Mouse (Mus musculus): ENCODE measurements around the gene Parp6. TPM values are rescaled to one million over a fixed set of nuclear protein-coding genes. Genes with fewer than 3 reads are reported as not detected.

Parp6 gene
- 10 to 100 TPM; 22.2 to 24.0 TPM for total RNA-seq (2021)
- long read RNA-seq, experiment 1, partial matches to known transcripts, result 0 of 22 reads
- long read RNA-seq, experiment 1, other reads (novel, unspliced or antisense), result 22 of 22 reads
- long read RNA-seq, experiment 2, partial matches to known transcripts, result 4 of 28 reads
- long read RNA-seq, experiment 2, other reads (novel, unspliced or antisense), result 21 of 28 reads

GRCm38 (mm10) chr9:59616622-59617306 is at the start of gene Parp6:
Parp6 (plus strand) TSS chr9:59617284.
- peak; percentile 100 for DNase-seq (ENCODE audit: low spot score in 2 of 2)

DNA sequence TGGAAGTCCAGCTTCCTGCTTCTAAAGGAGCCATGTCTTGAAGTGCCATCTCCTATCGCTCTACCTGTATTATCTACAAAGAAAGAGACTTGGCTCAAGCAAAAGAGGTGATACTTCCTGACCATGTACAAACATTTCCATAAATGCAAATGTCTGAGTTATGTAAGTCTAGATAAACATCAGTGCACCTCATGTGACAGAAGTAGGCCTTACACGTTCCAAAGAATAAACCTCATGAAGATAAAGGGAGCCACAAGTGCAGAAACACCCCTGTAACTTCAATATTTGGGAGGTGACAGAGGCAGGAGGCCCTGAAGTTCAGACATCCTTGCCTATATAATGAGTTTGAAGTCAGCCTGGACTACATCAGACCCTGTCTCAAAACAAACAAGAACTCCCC is 45.2 kb upstream of the Parp6 start:
- no peak for DNase-seq (ENCODE audit: low spot score in 2 of 2)

- no peak for DNase-seq (ENCODE audit: low spot score in 2 of 2)
Observed at GRCm38 (mm10) chr9:59577401-59577800, 39.7 kb upstream of the Parp6 start.

DNA sequence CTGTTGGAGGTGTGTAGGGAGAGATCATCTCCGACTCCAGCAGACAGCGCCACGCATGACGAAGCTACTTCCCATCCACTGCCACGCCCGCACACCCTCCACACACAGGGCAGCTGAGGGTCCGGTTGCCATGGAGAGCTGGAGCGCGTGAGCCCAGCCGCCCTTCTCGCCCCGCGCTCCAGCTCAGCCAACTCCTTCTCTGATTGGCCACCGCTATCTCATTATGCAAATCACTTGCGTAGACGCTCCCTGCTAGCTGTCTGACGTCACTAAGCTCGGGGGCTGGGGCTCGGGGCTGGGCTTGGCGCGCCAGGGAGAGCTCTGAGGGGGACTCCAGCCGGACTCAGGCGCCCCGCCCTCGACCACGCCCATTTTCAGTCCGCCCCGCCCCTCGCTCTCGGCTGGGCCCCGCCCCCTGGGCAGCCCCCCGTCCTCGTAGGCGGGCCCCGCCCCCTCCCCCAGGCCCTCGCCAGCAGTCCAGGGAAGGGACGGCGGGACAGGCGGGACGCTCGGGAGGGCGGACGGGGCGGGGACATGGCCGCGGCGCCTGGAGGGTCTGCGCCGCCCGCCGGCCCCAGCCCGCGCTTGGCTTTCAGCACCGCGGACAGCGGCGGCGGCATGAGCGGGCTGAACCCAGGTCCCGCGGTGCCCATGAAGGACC is 39.1 kb upstream of the Parp6 start, which contains the start of gene Celf6:
TSS of gene Celf6 (plus strand) at position 74 of the 661 bp plus-strand sequence.
- DNase-seq (ENCODE audit: low spot score in 2 of 2), result peak; percentile 60 to 80

DNA sequence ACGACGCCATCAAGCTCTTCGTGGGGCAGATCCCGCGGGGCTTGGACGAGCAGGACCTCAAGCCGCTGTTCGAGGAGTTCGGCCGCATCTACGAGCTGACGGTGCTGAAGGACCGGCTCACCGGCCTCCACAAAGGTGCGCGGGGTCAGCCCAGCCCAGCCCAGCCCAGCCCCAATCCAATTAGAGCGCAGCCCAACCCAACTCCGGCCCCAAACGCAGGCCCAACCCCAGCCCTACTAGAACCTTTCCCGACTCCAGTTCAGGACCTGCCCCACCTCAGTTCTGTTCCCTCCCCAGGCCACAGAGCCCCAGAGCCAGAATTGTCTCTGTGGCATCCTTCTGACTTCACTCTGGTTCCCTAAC is 38.6 kb upstream of the Parp6 start:
- no peak for DNase-seq (ENCODE audit: low spot score in 2 of 2)

DNA sequence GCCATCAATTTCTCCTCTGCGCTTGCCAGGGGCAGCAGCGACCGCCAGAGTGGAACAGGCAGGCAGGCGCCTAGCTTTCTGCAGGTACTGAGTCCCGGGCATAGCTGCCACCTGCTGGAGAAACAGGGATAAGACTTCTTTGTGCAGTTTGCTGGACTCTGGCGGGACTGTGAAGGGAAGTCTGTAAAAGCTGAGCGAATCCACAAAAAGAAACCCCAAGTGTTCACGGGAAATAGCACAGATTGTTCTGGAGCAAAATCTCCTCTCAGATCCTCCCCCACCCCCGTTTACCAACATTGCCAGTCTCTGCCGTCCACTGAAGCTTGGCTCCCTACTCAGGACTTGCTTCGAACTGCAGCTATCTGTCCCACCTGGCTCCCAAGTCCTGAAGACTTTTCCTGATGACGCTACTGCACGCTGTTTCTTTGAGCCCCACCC is 32.2 kb upstream of the Parp6 start:
- DNase-seq (ENCODE audit: low spot score in 2 of 2), result peak in 1 of 2 experiments; percentile 67

GRCm38 (mm10) chr9:59588252-59588651 is 28.8 kb upstream of the Parp6 start:
- no peak for DNase-seq (ENCODE audit: low spot score in 2 of 2)

DNA sequence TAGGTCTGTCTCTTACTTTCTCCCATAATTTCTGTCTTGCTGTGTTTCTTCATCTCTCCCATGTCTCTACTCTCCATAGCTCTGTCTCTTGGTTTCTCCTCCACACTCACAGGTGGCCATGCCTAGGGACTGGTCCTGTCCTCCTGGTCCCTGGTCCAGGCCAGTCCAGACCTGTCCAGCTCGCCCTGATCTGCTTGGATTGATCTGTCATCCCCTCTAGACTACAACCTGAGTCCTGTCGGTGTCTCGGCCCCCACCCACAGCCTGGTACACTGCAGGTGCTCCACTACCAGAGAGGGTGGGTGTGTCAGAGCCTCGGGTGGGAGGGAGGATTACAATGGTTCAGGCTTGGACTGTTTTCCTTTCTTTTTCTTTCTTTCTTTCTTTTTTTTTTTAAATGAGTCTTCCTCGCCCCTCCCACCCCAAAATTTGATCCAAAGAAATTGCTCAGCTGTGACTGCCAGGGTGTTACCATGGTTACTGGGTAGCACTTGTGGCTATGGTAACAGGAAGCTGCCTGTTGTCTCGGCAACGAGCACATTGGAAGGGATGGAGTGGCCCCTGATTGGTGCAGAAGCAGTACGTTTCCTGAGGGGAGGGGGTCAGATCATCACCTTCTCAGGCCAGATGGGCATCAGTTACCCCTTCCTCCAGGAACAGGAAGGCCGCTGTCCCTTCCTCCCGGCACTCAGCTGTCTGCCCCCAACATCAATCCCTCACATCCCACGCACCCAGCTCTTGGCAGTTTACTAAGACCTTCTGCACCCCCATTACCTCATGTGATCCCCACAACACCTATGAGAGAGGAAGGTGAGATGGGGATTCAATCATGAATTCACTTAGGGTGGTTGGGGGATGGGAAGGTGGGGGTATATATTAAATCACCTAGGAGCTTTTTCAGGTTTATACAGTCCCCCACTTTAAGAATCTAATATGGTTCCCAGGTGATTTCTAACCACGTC is 28.1 kb upstream of the Parp6 start:
- no peak for DNase-seq (ENCODE audit: low spot score in 2 of 2)

DNA sequence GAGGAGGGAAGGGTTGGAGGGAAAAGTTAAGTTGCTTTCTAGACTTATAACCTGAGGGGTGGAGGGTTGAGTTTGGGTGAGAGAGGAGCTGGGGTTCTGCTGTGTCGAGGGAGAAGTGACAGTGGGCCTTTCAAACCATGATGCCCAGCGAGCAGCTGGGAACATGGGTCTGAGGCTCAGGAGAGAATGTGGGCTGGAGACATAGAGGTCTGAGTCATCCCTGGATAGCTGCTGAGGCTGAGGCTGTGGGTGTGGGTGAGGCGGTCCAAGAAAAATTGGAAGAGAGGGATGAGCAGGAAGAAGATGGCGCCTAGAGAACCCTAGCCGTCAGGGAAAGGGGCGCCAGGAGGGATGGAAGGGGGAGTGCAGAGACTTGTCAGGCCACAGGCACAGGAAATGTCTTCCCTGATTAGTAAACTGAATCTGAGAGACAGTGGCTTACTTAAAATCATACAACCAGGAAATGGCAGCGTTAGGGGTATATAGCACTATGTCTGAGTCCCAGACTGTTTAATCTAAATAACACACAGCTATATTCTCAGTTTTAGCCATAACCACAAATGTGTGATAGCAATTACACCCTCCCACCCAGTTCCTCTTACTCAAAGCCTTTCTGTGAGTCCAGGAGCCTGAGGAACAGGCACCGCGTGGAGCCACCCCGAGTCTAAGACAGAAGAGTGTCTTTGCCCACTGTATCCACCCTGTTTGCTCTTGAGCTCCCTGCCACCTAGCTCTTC is 27.2 kb upstream of the Parp6 start:
- no peak for DNase-seq (ENCODE audit: low spot score in 2 of 2)

DNA sequence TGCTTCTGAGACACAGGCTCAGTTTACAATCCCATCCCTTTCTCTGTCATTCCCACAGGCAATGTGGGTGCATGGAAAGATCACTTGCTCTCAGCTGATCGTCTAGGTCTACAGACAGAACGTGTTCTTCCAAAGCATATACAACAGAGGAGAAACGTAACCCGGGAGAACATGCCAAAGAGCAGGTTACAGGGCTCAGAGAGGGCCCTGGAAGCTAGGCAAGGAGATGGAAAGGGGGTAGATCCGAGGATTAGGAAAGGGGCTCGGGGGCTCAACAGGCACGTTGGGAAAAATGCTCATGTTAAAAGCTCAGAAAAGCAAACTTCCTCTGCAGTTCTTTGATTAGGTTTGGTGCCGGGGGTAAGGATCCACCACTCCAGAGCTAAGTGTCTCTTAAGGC is 15.4 kb upstream of the Parp6 start:
- no peak for DNase-seq (ENCODE audit: low spot score in 2 of 2)

- DNase-seq (ENCODE audit: low spot score in 2 of 2), result no peak
Observed at GRCm38 (mm10) chr9:59605967-59606366, 11.1 kb upstream of the Parp6 start.

- no peak for DNase-seq (ENCODE audit: low spot score in 2 of 2)
Observed at GRCm38 (mm10) chr9:59610950-59611349, 6.1 kb upstream of the Parp6 start.

DNA sequence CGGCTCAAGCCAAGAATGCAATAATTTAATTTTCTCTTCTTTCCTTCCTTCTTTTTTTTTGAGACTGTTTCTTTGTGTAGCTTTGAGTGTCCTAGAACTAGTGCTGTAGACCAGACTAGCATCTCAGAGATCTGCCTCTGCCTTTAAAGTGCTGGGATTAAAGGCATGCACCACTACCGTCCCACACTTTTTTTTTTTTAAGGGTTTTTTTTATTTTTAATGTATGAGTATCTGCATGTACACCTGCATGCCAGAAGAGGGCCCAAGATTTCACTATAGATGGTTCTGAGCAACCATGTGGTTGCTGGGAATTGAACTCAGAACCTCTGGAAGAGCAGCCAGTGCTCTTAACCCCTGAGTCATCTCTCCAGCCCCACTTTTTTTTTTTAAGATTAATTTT is 1.3 kb upstream of the Parp6 start:
- DNase-seq (ENCODE audit: low spot score in 2 of 2), result no peak

DNA sequence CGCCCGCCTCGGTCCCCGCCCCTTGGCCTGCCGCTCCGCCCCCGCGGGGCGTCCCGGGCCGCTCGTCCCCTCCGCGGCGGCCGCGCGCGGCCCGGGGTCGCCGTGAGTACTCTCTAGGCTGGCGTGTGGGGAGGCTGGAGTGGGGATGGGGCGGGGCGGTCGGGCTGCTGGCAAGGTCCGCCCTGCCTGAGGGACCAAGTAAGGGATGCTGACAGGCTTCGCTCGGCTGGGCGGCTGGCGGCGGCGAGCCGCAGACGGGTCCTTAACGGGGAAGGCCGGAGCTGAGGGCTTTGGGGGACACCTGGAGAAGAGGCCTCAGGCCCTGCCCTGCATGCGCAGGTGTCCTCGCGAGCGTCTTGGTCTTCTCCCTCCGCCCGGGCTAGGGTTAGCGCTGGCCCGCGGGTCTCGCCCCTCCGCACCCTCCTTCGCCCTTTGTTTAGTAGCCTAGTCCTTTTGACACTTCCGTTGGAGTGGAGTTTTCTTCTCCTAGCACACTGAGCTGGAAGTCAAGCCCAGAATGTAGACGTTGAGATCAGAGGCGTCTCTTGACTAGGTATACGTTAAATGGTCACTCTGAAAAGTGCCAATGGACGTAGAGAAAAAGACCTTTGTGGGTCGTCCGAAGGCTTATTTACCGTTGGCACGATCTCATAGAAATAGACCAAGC is 356 bp downstream of the Parp6 start:
- no peak for DNase-seq (ENCODE audit: low spot score in 2 of 2)

DNA sequence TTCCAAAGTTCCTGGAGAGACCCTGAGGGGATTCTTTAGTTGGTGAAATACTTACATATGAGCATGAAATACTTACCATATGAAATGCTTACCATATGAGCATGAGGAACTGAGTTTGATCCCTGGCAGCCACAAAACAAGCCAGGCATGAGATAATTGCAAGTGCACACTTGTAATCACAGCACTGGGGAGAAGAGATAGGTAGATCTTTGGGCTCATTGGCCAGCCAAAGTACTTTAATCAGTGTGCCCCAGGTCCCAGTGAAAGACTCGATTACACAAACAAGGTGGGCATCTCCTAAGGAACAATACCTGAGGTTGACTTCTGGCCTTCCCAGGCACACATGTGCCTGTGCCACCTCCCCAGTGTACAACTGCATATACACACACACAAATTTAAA is 21.3 kb downstream of the Parp6 start:
- DNase-seq (ENCODE audit: low spot score in 2 of 2), result no peak

GRCm38 (mm10) chr9:59639936-59640335 is 22.9 kb downstream of the Parp6 start:
- no peak for DNase-seq (ENCODE audit: low spot score in 2 of 2)

DNA sequence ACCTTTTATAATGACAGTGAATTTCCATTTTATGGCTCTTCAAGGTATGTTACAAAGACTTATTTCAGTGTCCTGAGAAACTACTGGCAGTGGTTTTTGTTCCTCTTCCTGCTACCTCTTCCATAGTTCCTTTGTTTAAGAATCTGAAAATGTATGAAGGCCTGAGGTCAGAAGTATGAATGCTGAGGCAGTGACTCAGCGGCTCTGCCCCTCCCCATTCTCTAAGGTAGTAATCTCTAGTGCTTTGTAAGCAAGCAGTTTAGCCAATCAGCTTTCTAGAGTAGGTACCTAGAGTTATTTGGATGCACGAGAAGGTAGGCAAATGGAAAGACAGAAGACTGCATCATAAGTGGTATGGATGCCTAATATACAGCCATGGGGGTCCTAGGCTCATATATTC is 24.2 kb downstream of the Parp6 start:
- DNase-seq (ENCODE audit: low spot score in 2 of 2), result no peak

GRCm38 (mm10) chr9:59649911-59650310 is 32.8 kb downstream of the Parp6 start:
- no peak for DNase-seq (ENCODE audit: low spot score in 2 of 2)

GRCm38 (mm10) chr9:59653371-59653770 is 36.3 kb downstream of the Parp6 start:
- DNase-seq (ENCODE audit: low spot score in 2 of 2), result no peak

- no peak for DNase-seq (ENCODE audit: low spot score in 2 of 2)
Observed at GRCm38 (mm10) chr9:59654450-59654983, 37.4 kb downstream of the Parp6 start.
